Mouse (Mus musculus): Measurements from ENCODE around the gene Dhx34.

DNA sequence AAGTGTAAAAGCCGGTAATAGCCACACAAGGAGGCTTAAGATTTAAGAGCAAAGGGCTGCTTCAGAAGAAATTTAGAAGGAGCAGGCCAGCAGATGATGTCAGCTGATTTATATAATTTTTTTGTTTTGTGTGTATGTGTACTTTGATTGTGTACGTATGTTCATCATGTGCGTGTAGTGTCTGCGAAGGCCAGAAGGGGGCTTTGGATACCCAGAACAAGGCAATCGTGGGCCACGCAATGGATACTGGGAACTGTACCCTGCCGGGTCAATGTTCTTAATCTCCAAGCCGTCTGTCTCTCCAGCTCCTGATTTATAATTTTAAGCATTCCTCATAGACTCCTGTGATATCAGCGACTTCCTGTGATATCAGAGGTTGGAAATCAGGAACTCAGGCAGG is 60.5 kb downstream of the Dhx34 start:
- TF ChIP-seq USF1 (IDR thresholded peaks at IDR 0.05; ENCODE audit: low read depth) (no peak), CTCF (IDR thresholded peaks at IDR 0.05; ENCODE audit: control insufficient read depth, insufficient read depth, insufficient read length) (no peak), FOSL1 (IDR thresholded peaks at IDR 0.05; ENCODE audit: insufficient read depth, low read length, poor library complexity, severe bottlenecking) (no peak), MYOD1 (IDR thresholded peaks at IDR 0.05; ENCODE audit: control insufficient read depth, insufficient read length, low read depth) (no peak), MAX (IDR thresholded peaks at IDR 0.05) (no peak), MYOG (IDR thresholded peaks at IDR 0.05; ENCODE audit: control insufficient read depth, extremely low read depth, insufficient read length) (no peak)
